Mouse (Mus musculus) midbrain, postnatal 0 days (tissue): Measurements from ENCODE around the gene Wdr24. TPM values are rescaled to one million over a fixed set of nuclear protein-coding genes. Genes with fewer than 3 reads are reported as not detected.
"Not testable (repeated sequence)": the region's sequence is repeated elsewhere in the genome, so short reads cannot be mapped to it uniquely, and the experiment has no call there.

Experiments
- ATAC-seq: fragments of 200-750 bp; cut with Nextera tagmentation; 2 replicates; pipeline ENCODE4 v1.8.0; 2017; ENCODE audit warnings: moderate number of reproducible peaks, mild to moderate bottlenecking, moderate TSS enrichment, moderate library complexity; ENCODE audit not compliant: low FRiP score
- DNase-seq: peaks from one replicate; pipeline ENCODE4 v3.0.0-alpha.2; 2015; ENCODE audit warnings: low spot score
- H3K27ac ChIP-seq: fragments of 300-500 bp; sonication (generic); 2 replicates; pipeline ENCODE4 v1.5.1; 2014; ENCODE audit warnings: low read depth, mild to moderate bottlenecking, low read length, mixed read lengths
- H3K27me3 ChIP-seq: fragments of 300-500 bp; sonication (generic); 2 replicates; pipeline ENCODE4 v1.6.1; 2014; ENCODE audit warnings: low read length, control low read depth, mixed read lengths; ENCODE audit not compliant: insufficient read depth
- H3K36me3 ChIP-seq: fragments of 300-500 bp; sonication (generic); 2 replicates; pipeline ENCODE4 v1.6.1; 2014; ENCODE audit warnings: low read length, control low read depth, mixed read lengths; ENCODE audit not compliant: insufficient read depth
- H3K4me1 ChIP-seq: fragments of 300-500 bp; sonication (generic); 2 replicates; pipeline ENCODE4 v1.6.1; 2014; ENCODE audit warnings: mild to moderate bottlenecking, control low read depth, antibody characterized with exemption, low read length, mixed read lengths; ENCODE audit not compliant: insufficient read depth
- H3K4me2 ChIP-seq: fragments of 300-500 bp; sonication (generic); 2 replicates; pipeline ENCODE4 v1.6.1; 2014; ENCODE audit warnings: low read depth, mild to moderate bottlenecking, low read length, mixed read lengths; ENCODE audit not compliant: poor library complexity, severe bottlenecking
- H3K4me3 ChIP-seq: fragments of 300-500 bp; sonication (generic); 2 replicates; pipeline ENCODE4 v1.5.1; 2014; ENCODE audit warnings: low read depth, mild to moderate bottlenecking, low read length, moderate library complexity
- H3K9ac ChIP-seq: fragments of 300-500 bp; sonication (generic); replicated peaks from 2 replicates; pipeline ENCODE4 v1.6.1; 2014; ENCODE audit warnings: mild to moderate bottlenecking, low read length, moderate library complexity, mixed read lengths; ENCODE audit not compliant: poor library complexity, severe bottlenecking
- H3K9me3 ChIP-seq: fragments of 300-500 bp; sonication (generic); 2 replicates; pipeline ENCODE4 v1.6.1; 2016; ENCODE audit warnings: low read length, control low read depth
- CTCF ChIP-seq: IDR thresholded peaks from 2 replicates; pipeline ENCODE4 v1.5.1; 2016; ENCODE audit warnings: antibody characterized with exemption, mild to moderate bottlenecking
- WGBS: fragments of 180-500 bp; shearing (Covaris S2); extraction: QIAGEN DNeasy Blood & Tissue Kit; methylation state at CpG from one replicate; pipeline ENCODE4 v1.1.7; 2014; 5-methylcytosine and 5-hydroxymethylcytosine counted together
- polyA plus RNA-seq: library from polyadenylated mRNA; unstranded; fragments of >200 nt; fragmentation: Nextera tagmentation; extraction: Ambion mirVana; gene quantifications from 2 replicates; pipeline ENCODE4 v1.2.1, GENCODE M21; 2015
- total RNA-seq: library from RNA; depleted of rRNA; stranded (reverse); fragments of >200 nt; gene quantifications from 2 replicates; pipeline ENCODE4 v1.2.3, GENCODE M21; 2014

Gene Wdr24
- total and polyA plus RNA-seq, 2 experiments from 2014 or later = 24.7 to 33.4 TPM

DNA sequence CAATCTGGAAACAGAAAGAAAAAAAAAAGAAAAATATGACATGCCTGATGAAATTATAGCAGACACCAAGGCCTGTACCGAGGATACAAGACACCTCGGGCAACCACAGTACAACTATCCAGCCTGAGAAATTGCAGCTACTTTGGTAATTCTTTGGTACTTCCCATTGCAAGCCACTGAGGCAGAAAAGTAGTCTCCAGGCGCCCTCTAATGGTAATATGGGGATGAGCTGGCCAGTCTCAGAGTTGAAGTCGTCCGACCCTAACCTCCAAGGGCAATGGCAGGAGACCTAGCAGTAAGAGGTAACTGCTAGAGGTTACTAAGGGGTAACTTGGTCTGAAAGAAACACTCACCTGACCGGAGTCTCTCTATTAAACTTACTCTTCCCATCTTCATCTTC, 22.4 kb upstream of the Wdr24 start:
- Histone ChIP-seq H3K9ac (no peak overlapping the region), H3K4me3 (no peak overlapping the region), H3K27ac (no peak overlapping the region), H3K27me3 (peaks cover 11% of the 10 kb centered on the region; the same call in 1 of the 2 replicates), H3K4me1 (peaks cover 14% of the 10 kb centered on the region; the same call in 1 of the 2 replicates), H3K9me3 (no peaks in the 10 kb centered on the region), H3K36me3 (no peaks in the 10 kb centered on the region), H3K4me2 (no peak overlapping the region)
- DNase-seq (peak; percentile 84), ATAC-seq (no peak)
- WGBS = 5% methylated on average over 6 of the region's 6 CpGs
- peak; percentile 89 for TF ChIP-seq CTCF

DNA sequence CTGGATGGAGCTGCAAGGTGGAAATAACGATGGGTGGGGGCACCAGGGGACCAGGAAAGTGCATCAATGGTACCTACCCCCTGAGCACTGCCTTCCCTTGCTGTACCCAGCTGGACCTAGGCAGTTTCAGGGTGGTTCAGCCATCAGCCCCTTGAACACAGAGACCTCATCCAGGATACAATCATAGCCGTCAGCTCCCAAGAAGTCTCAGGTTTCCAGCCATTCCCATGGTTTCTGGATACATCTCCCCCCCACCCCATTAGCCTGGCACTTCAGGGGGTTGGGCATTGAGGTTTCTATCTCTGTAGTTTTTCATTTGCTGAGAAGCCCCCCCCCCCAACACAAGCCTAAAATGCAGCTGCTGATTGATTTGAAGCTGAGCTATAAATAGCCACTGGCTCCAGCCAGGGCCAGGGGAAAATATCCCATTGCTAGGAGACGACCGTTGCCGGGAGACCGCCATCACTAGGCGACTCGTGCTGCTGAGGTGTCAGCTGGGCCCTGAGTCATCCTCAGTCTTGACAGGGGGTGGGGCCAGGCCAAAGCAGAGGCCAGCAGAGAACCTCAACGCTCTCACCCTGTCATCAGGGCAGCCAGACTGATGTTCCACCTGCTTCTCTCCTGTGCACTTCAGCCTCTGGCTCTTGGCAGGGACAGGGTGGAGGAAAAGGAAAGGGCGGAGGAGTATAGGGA, 20.5 kb upstream of the Wdr24 start:
- peak overlapping the region; percentile 40 for H3K4me2 ChIP-seq
- WGBS = 3% methylated on average over 10 of the region's 10 CpGs
- ATAC-seq (peak; percentile 91), DNase-seq (peak; percentile 94)
- peak overlapping the region; percentile 50 for H3K9ac ChIP-seq
- no peaks in the 10 kb centered on the region for H3K36me3 ChIP-seq
- TF ChIP-seq CTCF = no peak
- no peaks in the 10 kb centered on the region for H3K27me3 ChIP-seq
- peaks cover 14% of the 10 kb centered on the region; the same call in 1 of the 2 replicates for H3K4me1 ChIP-seq
- no peaks in the 10 kb centered on the region for H3K9me3 ChIP-seq
- H3K27ac ChIP-seq = peak overlapping the region; percentile 87
- no peak overlapping the region for H3K4me3 ChIP-seq

DNA sequence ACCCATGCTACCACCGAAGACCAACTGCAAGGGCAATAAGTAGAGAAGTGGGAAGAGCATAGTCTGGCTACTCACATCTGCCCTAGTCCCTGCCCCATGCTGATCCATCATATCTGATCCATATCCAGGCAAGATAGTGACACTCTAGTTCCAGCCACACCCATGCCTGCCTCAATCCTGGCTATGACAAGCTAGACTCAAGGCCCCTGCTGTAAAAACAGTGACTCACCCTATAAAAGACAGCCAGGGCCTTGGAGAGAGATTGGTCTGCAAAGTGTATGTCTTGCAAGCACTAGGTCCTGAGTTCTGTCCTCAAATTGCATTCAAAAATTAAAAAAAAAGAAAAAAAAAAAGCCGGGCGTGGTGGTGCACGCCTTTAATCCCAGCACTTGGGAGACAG, 16.9 kb upstream of the Wdr24 start:
- H3K9me3 ChIP-seq = no peaks in the 10 kb centered on the region
- DNase-seq = no peak
- H3K27ac ChIP-seq = no peak overlapping the region
- no peaks in the 10 kb centered on the region for H3K36me3 ChIP-seq
- no peak overlapping the region for H3K4me2 ChIP-seq
- no peak overlapping the region for H3K9ac ChIP-seq
- 93% methylated on average over 4 of the region's 4 CpGs for WGBS
- TF ChIP-seq CTCF = no peak
- no peaks in the 10 kb centered on the region for H3K27me3 ChIP-seq
- ATAC-seq = no peak
- no peak overlapping the region for H3K4me3 ChIP-seq
- peaks cover 27% of the 10 kb centered on the region; the same call in 1 of the 2 replicates for H3K4me1 ChIP-seq

DNA sequence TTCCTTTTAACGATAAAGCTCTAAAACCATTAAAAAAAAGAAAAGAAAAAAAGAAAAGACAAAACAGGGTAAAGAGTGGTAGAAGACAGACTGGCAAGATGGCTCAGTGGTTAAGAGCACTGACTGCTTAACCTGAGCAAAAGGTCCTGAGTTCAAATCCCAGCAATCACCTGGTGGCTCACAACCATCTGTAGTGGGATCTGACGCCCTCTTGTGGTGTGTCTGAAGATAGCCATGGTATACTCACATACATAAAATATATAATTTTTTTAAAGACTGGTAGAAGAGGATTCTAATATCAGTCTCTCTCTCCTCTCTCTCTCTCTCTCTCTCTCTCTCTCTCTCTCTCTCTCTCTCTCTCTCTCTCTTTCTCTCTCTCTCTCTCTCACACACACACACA, 16.0 kb upstream of the Wdr24 start:
- peak; percentile 56 for TF ChIP-seq CTCF
- H3K36me3 ChIP-seq, H3K4me3 ChIP-seq, H3K9me3 ChIP-seq, DNase-seq, ATAC-seq, H3K4me2 ChIP-seq, H3K9ac ChIP-seq, H3K27me3 ChIP-seq, H3K27ac ChIP-seq: not testable (repeated sequence)
- WGBS = 40% methylated on average over 2 of the region's 2 CpGs
- peaks cover 23% of the 10 kb centered on the region; the same call in 1 of the 2 replicates for H3K4me1 ChIP-seq

DNA sequence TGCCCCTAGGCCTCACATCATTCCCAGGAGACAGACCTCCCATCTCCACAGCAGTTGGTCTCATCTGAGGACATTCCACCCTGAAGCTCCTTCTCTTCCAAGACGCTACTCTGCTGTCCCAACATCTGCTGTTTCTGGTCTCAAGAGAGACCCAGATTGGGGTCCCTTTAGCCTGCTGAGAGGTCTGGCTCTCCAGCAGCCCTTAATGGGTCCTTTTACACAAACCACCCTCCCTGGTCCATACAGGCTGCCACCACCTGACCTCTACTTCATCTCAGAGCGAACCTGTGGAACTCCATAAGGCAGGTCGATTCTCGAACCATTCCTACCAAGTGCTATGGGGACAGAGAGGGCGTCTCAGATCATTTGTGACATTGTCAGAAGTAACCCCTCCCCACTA, 15.4 kb upstream of the Wdr24 start:
- Histone ChIP-seq H3K9ac (peak overlapping the region; percentile 97), H3K9me3 (no peaks in the 10 kb centered on the region), H3K4me1 (peaks cover 19% of the 10 kb centered on the region), H3K4me2 (peak overlapping the region; percentile 96), H3K27me3 (no peaks in the 10 kb centered on the region), H3K4me3 (peak overlapping the region; percentile 89), H3K27ac (peak overlapping the region; percentile 98), H3K36me3 (no peaks in the 10 kb centered on the region)
- no peak for TF ChIP-seq CTCF
- DNase-seq (no peak), ATAC-seq (no peak; the same call in 1 of the 2 replicates)
- WGBS = 29% methylated on average over 5 of the region's 5 CpGs

DNA sequence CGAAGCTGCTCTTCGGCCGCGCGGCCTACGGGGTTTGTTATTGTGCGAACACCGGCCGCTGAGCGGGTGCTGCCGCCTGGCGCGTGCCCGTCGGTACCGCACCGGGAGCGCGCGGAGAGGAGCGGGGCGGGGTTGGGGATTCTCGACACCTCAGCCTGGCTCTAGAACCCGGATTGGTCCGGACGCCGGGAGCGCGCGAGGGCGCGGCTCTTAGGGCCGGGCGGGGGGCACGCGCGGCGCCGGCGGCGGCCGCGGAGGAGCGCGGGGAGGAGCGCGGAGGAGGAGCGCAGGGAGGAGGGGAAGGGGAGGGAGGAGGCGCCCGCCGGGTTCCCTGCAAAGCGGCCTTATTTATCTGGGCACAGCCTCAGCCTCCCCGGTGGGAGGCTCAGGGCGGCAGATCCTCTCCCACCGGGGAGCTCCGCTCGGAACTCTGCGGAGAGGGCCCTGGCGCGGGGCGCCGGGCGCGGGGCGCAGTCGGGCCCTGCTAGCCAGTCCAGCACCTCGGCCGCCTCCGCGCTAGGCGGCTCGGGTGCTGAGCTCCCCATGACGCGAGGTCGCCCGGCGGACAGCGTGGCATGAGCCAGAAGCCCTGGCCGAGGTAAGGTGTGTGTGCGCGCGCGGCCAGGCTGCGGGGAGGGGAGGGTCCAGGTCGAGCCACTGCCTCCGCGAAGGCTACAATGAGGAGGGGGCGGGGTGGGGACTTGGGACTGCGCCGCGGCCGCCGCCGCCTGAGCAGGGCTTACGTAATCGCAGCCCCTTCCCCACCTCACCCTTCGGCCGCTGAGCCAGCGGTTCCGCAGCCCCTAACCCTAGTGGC, 14.4 kb upstream of the Wdr24 start, which contains the start of gene Fbxl16:
Gene Fbxl16, plus strand, starts transcription at position 297 of the 817 bp plus-strand sequence.
- Histone ChIP-seq H3K36me3 (no peaks in the 10 kb centered on the region), H3K27ac (peak within 1 kb of the TSS; percentile 98), H3K4me3 (peak within 1 kb of the TSS; percentile 89), H3K27me3 (no peaks in the 10 kb centered on the region), H3K9me3 (no peaks in the 10 kb centered on the region), H3K4me2 (peak within 1 kb of the TSS; percentile 96), H3K9ac (peak within 1 kb of the TSS; percentile 97), H3K4me1 (peaks cover 18% of the 10 kb centered on the region)
- TF ChIP-seq CTCF = peak; percentile 61
- WGBS = under 1% methylated on average over 82 of the region's 100 CpGs
- DNase-seq (peak; percentile 97), ATAC-seq (peak; percentile 86)
